Mouse (Mus musculus): Measurements from ENCODE around the gene Ubr2. TPM values are rescaled to one million over a fixed set of nuclear protein-coding genes. Genes with fewer than 3 reads are reported as not detected.

Ubr2 gene
- polyA plus RNA-seq, 1 experiment from 2014 or later, result 16.1 TPM

DNA sequence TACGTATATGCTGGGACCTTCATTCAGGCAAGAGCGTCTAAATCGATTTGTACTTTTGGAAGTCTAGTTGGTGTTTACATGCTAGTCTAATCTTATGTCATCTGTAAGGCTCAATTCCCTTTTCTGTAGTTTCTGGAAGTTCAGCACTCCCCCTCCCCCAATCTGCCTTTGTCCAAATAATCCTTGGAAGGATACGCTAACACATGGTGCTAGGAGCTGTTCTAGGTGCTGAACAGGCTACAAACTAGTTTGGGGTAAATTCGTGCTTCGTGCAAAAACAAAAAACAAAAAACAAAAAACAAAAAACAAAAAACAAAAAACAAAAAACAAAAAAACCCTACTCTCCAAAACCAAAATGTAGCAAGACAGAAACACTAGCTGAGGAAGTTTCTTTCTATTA lies 89.5 kb downstream of the Ubr2 start:
- no peak overlapping the region for H3K27ac ChIP-seq (replicated peaks; ENCODE audit: low read depth, low read length)
- H3K36me3 ChIP-seq (replicated peaks; ENCODE audit: control insufficient read depth, insufficient read depth, low read depth, low read length), result no peaks in the 10 kb centered on the region
- ATAC-seq (replicated peaks; ENCODE audit: insufficient number of reproducible peaks, low FRiP score, low TSS enrichment, low read depth) (no peak), DNase-seq (ENCODE audit: low spot score) (peak; percentile 87)
- H3K9ac ChIP-seq (replicated peaks; ENCODE audit: low read length), result no peak overlapping the region
- H3K4me3 ChIP-seq (ENCODE audit: low read depth, low read length), result no peak overlapping the region
- no peaks in the 10 kb centered on the region for H3K4me1 ChIP-seq (ENCODE audit: control insufficient read depth, insufficient read depth, low read length)
- no peaks in the 10 kb centered on the region for H3K27me3 ChIP-seq (ENCODE audit: control insufficient read depth, insufficient read depth, low read length)
- H3K9me3 ChIP-seq (replicated peaks; ENCODE audit: control insufficient read depth, low read length), result no peaks in the 10 kb centered on the region
- 55% methylated on average over 6 of the region's 6 CpGs for WGBS
- H3K4me2 ChIP-seq (ENCODE audit: low read depth, low read length), result no peak overlapping the region

DNA sequence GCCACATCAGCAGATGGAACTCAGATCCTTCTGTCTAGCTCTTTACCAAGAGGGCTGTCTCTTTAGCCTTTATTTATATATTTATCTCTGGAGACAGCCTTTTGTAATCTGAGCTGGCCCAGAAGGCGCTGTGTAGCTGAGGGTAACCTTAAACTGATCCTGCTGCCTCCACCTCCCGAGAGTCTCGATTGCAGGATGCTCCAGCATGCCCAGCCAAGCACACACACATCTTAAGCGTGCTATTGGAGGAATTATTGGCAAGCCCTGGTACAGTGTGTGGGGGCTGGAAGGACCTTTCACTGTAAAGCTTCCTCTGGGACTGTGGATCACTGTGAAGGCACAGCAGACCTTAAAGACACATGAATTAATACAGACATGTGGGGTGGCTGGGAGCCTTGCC lies 91.4 kb downstream of the Ubr2 start:
- Histone ChIP-seq H3K4me1 (ENCODE audit: control insufficient read depth, insufficient read depth, low read length) (no peaks in the 10 kb centered on the region), H3K9ac (replicated peaks; ENCODE audit: low read length) (no peak overlapping the region), H3K9me3 (replicated peaks; ENCODE audit: control insufficient read depth, low read length) (no peaks in the 10 kb centered on the region), H3K36me3 (replicated peaks; ENCODE audit: control insufficient read depth, insufficient read depth, low read depth, low read length) (no peaks in the 10 kb centered on the region), H3K4me2 (ENCODE audit: low read depth, low read length) (no peak overlapping the region), H3K4me3 (ENCODE audit: low read depth, low read length) (no peak overlapping the region), H3K27ac (replicated peaks; ENCODE audit: low read depth, low read length) (no peak overlapping the region), H3K27me3 (ENCODE audit: control insufficient read depth, insufficient read depth, low read length) (no peaks in the 10 kb centered on the region)
- WGBS, result 32% methylated on average over 4 of the region's 4 CpGs
- ATAC-seq (replicated peaks; ENCODE audit: insufficient number of reproducible peaks, low FRiP score, low TSS enrichment, low read depth) (no peak; the same call in 1 of the 2 replicates), DNase-seq (ENCODE audit: low spot score) (peak; percentile 12)

DNA sequence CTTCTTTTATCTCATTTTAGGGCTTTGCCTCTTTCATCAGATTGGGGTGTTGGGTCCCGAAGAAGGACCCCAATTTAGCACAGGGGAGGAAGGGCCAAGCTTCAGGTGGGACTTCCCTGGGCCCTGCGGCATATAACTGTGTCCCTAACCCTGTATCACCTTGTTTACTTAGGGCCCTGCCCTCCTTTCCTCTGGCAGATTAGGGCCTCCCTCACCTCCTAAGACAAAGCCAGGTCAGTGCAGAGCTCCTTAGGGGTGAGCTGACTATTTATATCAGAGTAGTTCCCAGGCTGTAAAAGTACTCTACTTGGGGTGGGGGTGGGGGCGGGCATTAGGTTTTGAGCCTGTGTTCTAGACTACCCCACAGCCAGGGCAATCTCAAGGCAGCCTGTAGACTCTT lies 95.2 kb downstream of the Ubr2 start:
- no peaks in the 10 kb centered on the region for H3K4me1 ChIP-seq (ENCODE audit: control insufficient read depth, insufficient read depth, low read length)
- no peaks in the 10 kb centered on the region for H3K9me3 ChIP-seq (replicated peaks; ENCODE audit: control insufficient read depth, low read length)
- 72% methylated on average over 3 of the region's 3 CpGs for WGBS
- ATAC-seq (replicated peaks; ENCODE audit: insufficient number of reproducible peaks, low FRiP score, low TSS enrichment, low read depth) (no peak), DNase-seq (ENCODE audit: low spot score) (no peak)
- H3K27me3 ChIP-seq (ENCODE audit: control insufficient read depth, insufficient read depth, low read length), result no peaks in the 10 kb centered on the region
- H3K4me2 ChIP-seq (ENCODE audit: low read depth, low read length), result no peak overlapping the region
- no peak overlapping the region for H3K9ac ChIP-seq (replicated peaks; ENCODE audit: low read length)
- H3K27ac ChIP-seq (replicated peaks; ENCODE audit: low read depth, low read length), result no peak overlapping the region
- no peaks in the 10 kb centered on the region for H3K36me3 ChIP-seq (replicated peaks; ENCODE audit: control insufficient read depth, insufficient read depth, low read depth, low read length)
- no peak overlapping the region for H3K4me3 ChIP-seq (ENCODE audit: low read depth, low read length)

DNA sequence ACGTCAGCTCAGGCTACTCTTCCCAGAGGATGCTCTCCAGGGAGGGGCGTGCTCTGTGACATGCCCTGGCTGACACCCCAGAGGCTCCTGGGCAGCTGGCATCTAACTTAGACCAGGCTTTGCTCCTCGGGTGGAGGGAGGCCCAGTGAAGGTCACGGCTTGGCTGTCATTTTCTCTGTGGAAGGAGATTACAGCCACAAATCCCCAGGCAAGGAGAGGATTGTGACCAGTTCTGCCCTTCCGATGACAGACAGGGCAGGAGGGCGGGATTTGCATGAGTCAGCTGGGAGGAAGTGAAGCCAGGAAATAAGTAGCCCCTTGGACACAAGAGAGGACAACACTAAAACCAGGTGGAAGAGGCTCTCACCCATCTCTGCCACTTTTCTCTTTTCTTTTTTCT lies 98.0 kb downstream of the Ubr2 start:
- Histone ChIP-seq H3K27me3 (ENCODE audit: control insufficient read depth, insufficient read depth, low read length) (no peaks in the 10 kb centered on the region), H3K4me3 (ENCODE audit: low read depth, low read length) (no peak overlapping the region), H3K9me3 (replicated peaks; ENCODE audit: control insufficient read depth, low read length) (no peaks in the 10 kb centered on the region), H3K4me1 (ENCODE audit: control insufficient read depth, insufficient read depth, low read length) (no peaks in the 10 kb centered on the region), H3K4me2 (ENCODE audit: low read depth, low read length) (no peak overlapping the region), H3K36me3 (replicated peaks; ENCODE audit: control insufficient read depth, insufficient read depth, low read depth, low read length) (no peaks in the 10 kb centered on the region), H3K27ac (replicated peaks; ENCODE audit: low read depth, low read length) (no peak overlapping the region), H3K9ac (replicated peaks; ENCODE audit: low read length) (no peak overlapping the region)
- 31% methylated on average over 6 of the region's 6 CpGs for WGBS
- DNase-seq (ENCODE audit: low spot score) (no peak), ATAC-seq (replicated peaks; ENCODE audit: insufficient number of reproducible peaks, low FRiP score, low TSS enrichment, low read depth) (no peak)

DNA sequence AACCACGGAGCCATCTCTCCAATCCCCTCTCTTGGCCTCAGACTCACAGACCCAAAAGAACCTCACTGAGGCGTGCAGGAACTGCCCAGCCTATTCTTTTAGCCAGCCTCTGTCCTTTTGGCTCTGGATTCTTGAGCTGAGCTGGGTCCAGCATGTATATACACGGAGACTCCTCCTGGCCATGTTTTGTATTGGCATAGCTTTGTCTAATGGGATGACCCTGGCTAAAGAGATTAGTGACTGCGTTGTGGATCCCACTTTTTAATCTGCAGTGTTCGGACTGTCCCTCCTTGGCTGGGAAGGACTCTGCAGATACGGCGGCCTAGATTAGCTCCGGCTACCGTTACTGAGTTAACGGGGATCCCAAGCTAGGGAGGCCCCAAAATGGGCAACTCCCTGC lies 100.2 kb downstream of the Ubr2 start, which contains the start of gene Prph2:
TSS of gene Prph2 (plus strand) at position 274 of the 400 bp plus-strand sequence.
- WGBS, result 87% methylated on average over 10 of the region's 10 CpGs
- DNase-seq (ENCODE audit: low spot score), result no peak
- Histone ChIP-seq H3K9me3 (replicated peaks; ENCODE audit: control insufficient read depth, low read length) (no peaks in the 10 kb centered on the region), H3K4me1 (ENCODE audit: control insufficient read depth, insufficient read depth, low read length) (no peaks in the 10 kb centered on the region), H3K36me3 (replicated peaks; ENCODE audit: control insufficient read depth, insufficient read depth, low read depth, low read length) (no peaks in the 10 kb centered on the region), H3K9ac (replicated peaks; ENCODE audit: low read length) (no peak within 1 kb of the TSS), H3K4me2 (ENCODE audit: low read depth, low read length) (no peak within 1 kb of the TSS), H3K27ac (replicated peaks; ENCODE audit: low read depth, low read length) (no peak within 1 kb of the TSS), H3K4me3 (ENCODE audit: low read depth, low read length) (no peak within 1 kb of the TSS), H3K27me3 (ENCODE audit: control insufficient read depth, insufficient read depth, low read length) (no peaks in the 10 kb centered on the region)
- ATAC-seq (replicated peaks; ENCODE audit: insufficient number of reproducible peaks, low FRiP score, low TSS enrichment, low read depth), result no peak

DNA sequence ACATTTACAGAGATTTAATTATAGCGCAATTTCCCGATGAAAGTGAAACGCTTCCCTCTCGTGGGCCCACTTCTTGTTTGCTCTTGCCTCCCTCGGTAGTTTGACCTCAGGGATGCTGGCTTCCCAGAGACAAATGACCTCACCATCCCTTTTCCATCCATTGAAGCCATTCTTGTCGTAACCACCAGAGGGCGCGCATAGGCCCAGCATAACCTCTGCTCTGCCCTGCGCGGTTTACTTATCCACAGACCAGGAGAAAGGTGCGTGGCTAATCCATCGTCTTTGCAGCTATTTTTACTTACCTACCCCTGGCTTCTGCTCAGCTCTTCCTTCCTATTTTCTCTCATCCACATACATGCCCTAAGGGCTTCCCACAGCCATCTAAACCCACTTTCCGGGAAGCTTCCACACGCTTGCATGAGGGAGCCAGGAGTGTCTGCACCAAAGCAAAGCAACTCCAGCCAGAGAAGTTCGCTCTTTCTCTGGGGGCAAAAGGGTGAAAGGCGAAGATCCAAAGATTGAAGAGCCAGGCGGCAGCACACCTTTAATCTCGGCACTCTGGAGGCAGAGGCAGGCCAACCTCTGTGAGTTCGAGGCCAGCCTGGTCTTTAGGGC lies 106.4 kb downstream of the Ubr2 start:
- ATAC-seq (replicated peaks; ENCODE audit: insufficient number of reproducible peaks, low FRiP score, low TSS enrichment, low read depth), result peak; percentile 65; the same call in 1 of the 2 replicates
- Histone ChIP-seq H3K9ac (replicated peaks; ENCODE audit: low read length) (no peak overlapping the region; the same call in 1 of the 2 replicates), H3K27ac (replicated peaks; ENCODE audit: low read depth, low read length) (no peak overlapping the region)

DNA sequence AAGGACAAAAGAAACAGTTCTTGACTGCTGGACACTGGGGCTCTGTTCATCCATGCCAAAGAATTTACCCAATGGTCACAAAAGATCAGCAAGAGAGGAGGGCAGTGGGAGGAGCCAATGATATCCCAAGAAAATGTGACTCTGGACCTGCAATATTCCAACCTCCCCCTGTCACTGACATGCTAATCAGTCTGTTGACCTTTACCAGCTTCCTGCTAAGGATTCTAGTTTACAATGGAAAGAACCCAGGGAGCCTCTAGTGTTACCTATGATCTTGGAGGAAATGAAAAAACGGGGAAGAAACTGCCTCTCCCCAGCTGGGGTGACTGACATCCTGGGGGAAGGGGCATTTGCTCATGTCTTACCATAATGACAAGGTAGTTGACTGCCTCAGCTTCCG lies 109.4 kb downstream of the Ubr2 start:
- H3K4me2 ChIP-seq (ENCODE audit: low read depth, low read length), result no peak overlapping the region
- no peaks in the 10 kb centered on the region for H3K9me3 ChIP-seq (replicated peaks; ENCODE audit: control insufficient read depth, low read length)
- no peaks in the 10 kb centered on the region for H3K27me3 ChIP-seq (ENCODE audit: control insufficient read depth, insufficient read depth, low read length)
- no peak overlapping the region for H3K9ac ChIP-seq (replicated peaks; ENCODE audit: low read length)
- WGBS, result 59% methylated on average over 2 of the region's 2 CpGs
- H3K27ac ChIP-seq (replicated peaks; ENCODE audit: low read depth, low read length), result no peak overlapping the region
- no peak for ATAC-seq (replicated peaks; ENCODE audit: insufficient number of reproducible peaks, low FRiP score, low TSS enrichment, low read depth)
- H3K4me1 ChIP-seq (ENCODE audit: control insufficient read depth, insufficient read depth, low read length), result no peaks in the 10 kb centered on the region
- no peak for DNase-seq (ENCODE audit: low spot score)
- no peak overlapping the region for H3K4me3 ChIP-seq (ENCODE audit: low read depth, low read length)
- no peaks in the 10 kb centered on the region for H3K36me3 ChIP-seq (replicated peaks; ENCODE audit: control insufficient read depth, insufficient read depth, low read depth, low read length)

More for the DNA sequence above, 106.4 kb downstream of the Ubr2 start:
- Histone ChIP-seq H3K27me3 (ENCODE audit: control insufficient read depth, insufficient read depth, low read length) (no peaks in the 10 kb centered on the region), H3K9me3 (replicated peaks; ENCODE audit: control insufficient read depth, low read length) (no peaks in the 10 kb centered on the region), H3K4me2 (ENCODE audit: low read depth, low read length) (no peak overlapping the region), H3K4me1 (ENCODE audit: control insufficient read depth, insufficient read depth, low read length) (no peaks in the 10 kb centered on the region), H3K36me3 (replicated peaks; ENCODE audit: control insufficient read depth, insufficient read depth, low read depth, low read length) (no peaks in the 10 kb centered on the region), H3K4me3 (ENCODE audit: low read depth, low read length) (no peak overlapping the region)
- DNase-seq (ENCODE audit: low spot score), result peak; percentile 88
- 21% methylated on average over 19 of the region's 19 CpGs for WGBS

DNA sequence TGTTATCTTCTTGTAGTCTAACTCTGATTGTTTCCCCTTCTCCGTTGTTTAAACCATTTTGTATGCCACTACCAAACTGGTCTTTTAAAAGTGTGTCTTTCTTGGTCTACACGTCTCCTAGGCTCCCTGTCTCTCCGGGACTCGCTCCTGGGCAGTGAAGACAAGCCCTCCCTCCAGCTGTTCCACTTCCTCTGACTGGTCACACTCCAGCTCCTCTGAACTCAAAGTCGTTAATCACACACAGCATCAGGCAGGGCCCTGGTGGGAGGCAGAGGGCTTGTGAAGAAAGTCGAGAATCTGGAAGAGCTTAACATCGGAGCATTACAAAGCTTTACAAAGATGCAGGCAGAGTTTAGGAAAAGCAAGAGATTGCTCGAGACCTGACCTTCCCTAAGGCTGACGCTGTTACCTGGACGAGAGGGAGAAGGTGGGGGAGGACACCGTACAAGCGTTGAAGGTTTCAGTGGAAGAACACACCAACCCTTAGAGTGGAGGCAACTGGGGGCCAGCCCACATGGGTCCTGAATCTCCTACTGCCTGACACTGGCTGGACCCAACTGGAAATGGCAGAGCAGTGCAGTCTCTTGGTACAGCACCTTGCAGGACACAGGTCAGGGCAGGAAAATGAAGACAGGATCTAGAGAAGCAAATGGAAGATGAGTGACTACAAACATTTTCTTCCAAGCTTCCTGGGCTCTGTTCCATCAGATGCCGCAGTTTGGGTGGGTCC lies 113.0 kb downstream of the Ubr2 start:
- Histone ChIP-seq H3K27ac (replicated peaks; ENCODE audit: low read depth, low read length) (no peak overlapping the region), H3K36me3 (replicated peaks; ENCODE audit: control insufficient read depth, insufficient read depth, low read depth, low read length) (no peaks in the 10 kb centered on the region), H3K4me1 (ENCODE audit: control insufficient read depth, insufficient read depth, low read length) (peaks cover 3% of the 10 kb centered on the region), H3K27me3 (ENCODE audit: control insufficient read depth, insufficient read depth, low read length) (no peaks in the 10 kb centered on the region), H3K4me2 (ENCODE audit: low read depth, low read length) (no peak overlapping the region), H3K9me3 (replicated peaks; ENCODE audit: control insufficient read depth, low read length) (no peaks in the 10 kb centered on the region), H3K4me3 (ENCODE audit: low read depth, low read length) (no peak overlapping the region), H3K9ac (replicated peaks; ENCODE audit: low read length) (no peak overlapping the region)
- ATAC-seq (replicated peaks; ENCODE audit: insufficient number of reproducible peaks, low FRiP score, low TSS enrichment, low read depth) (no peak), DNase-seq (ENCODE audit: low spot score) (no peak)
- 54% methylated on average over 13 of the region's 13 CpGs for WGBS
